Mouse (Mus musculus): ENCODE measurements around the gene Myo5a. TPM values are rescaled to one million over a fixed set of nuclear protein-coding genes. Genes with fewer than 3 reads are reported as not detected.

Gene Myo5a
- polyA plus RNA-seq, 1 experiment from 2014 or later: 18.1 TPM

GRCm38 (mm10) chr9:75041840-75042525 lies 28.8 kb upstream of the Myo5a start:
- Histone ChIP-seq H3K36me3 (peaks cover 43% of the 10 kb centered on the region), H3K4me3 (no peak overlapping the region), H3K27me3 (ENCODE audit: low read depth, poor library complexity, severe bottlenecking) (no peaks in the 10 kb centered on the region), H3K27ac (replicated peaks) (no peak overlapping the region), H3K9me3 (replicated peaks) (no peaks in the 10 kb centered on the region), H3K4me1 (peaks cover 22% of the 10 kb centered on the region)
- DNase-seq (ENCODE audit: low spot score): peak; percentile 1
- 85% methylated on average over 2 of the region's 2 CpGs for WGBS

- Histone ChIP-seq H3K36me3 (peaks cover 53% of the 10 kb centered on the region), H3K9me3 (replicated peaks) (no peaks in the 10 kb centered on the region), H3K4me3 (no peak overlapping the region), H3K4me1 (peaks cover 17% of the 10 kb centered on the region), H3K27ac (replicated peaks) (no peak overlapping the region), H3K27me3 (ENCODE audit: low read depth, poor library complexity, severe bottlenecking) (no peaks in the 10 kb centered on the region)
- DNase-seq (ENCODE audit: low spot score): peak; percentile 3
- 90% methylated on average over 2 of the region's 2 CpGs for WGBS
Observed at GRCm38 (mm10) chr9:75043191-75043590, 27.6 kb upstream of the Myo5a start.

GRCm38 (mm10) chr9:75047079-75047478 lies 23.7 kb upstream of the Myo5a start:
- H3K4me1 ChIP-seq: no peaks in the 10 kb centered on the region
- peaks cover 45% of the 10 kb centered on the region for H3K36me3 ChIP-seq
- no peaks in the 10 kb centered on the region for H3K27me3 ChIP-seq (ENCODE audit: low read depth, poor library complexity, severe bottlenecking)
- no peak for DNase-seq (ENCODE audit: low spot score)
- no peak overlapping the region for H3K4me3 ChIP-seq
- no peaks in the 10 kb centered on the region for H3K9me3 ChIP-seq (replicated peaks)
- H3K27ac ChIP-seq (replicated peaks): no peak overlapping the region

- Histone ChIP-seq H3K27ac (replicated peaks) (no peak overlapping the region), H3K9me3 (replicated peaks) (no peaks in the 10 kb centered on the region), H3K27me3 (ENCODE audit: low read depth, poor library complexity, severe bottlenecking) (no peaks in the 10 kb centered on the region), H3K36me3 (peaks cover 34% of the 10 kb centered on the region), H3K4me1 (no peaks in the 10 kb centered on the region), H3K4me3 (no peak overlapping the region)
- DNase-seq (ENCODE audit: low spot score): peak; percentile 1
- 86% methylated on average over 3 of the region's 3 CpGs for WGBS
Observed at GRCm38 (mm10) chr9:75049100-75049499, 21.7 kb upstream of the Myo5a start.

GRCm38 (mm10) chr9:75050003-75050402 lies 20.8 kb upstream of the Myo5a start:
- WGBS: 47% methylated on average over 3 of the region's 3 CpGs
- peak; percentile 41 for DNase-seq (ENCODE audit: low spot score)

DNA sequence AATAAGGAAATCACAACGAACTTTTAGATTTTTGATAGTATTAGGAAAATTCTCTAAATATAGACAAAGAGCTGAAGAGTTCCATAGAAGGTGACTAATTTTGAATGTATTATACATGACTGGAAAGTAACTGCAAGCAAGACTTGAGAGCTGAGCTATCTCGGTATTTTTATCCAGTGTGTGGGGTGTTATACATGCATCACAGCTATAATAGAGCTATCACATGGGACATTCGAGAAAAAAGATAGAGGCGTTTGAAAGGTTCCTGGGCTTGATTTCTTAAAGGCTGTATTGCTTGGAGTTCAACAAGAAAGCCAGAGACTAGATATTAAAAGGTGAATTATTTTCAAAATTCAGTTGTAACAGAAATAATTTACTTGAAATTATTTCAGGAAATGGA lies 19.0 kb upstream of the Myo5a start:
- H3K4me3 ChIP-seq: no peak overlapping the region
- H3K27me3 ChIP-seq (ENCODE audit: low read depth, poor library complexity, severe bottlenecking): no peaks in the 10 kb centered on the region
- no peaks in the 10 kb centered on the region for H3K9me3 ChIP-seq (replicated peaks)
- H3K4me1 ChIP-seq: no peaks in the 10 kb centered on the region
- 90% methylated on average over 4 of the region's 4 CpGs for WGBS
- no peak for DNase-seq (ENCODE audit: low spot score)
- peaks cover 35% of the 10 kb centered on the region for H3K36me3 ChIP-seq
- no peak overlapping the region for H3K27ac ChIP-seq (replicated peaks)

More at GRCm38 (mm10) chr9:75050003-75050402, 20.8 kb upstream of the Myo5a start:
- Histone ChIP-seq H3K36me3 (peaks cover 37% of the 10 kb centered on the region), H3K27ac (replicated peaks) (no peak overlapping the region), H3K4me3 (no peak overlapping the region), H3K27me3 (ENCODE audit: low read depth, poor library complexity, severe bottlenecking) (no peaks in the 10 kb centered on the region), H3K4me1 (no peaks in the 10 kb centered on the region), H3K9me3 (replicated peaks) (no peaks in the 10 kb centered on the region)

GRCm38 (mm10) chr9:75055046-75055445 lies 15.8 kb upstream of the Myo5a start:
- Histone ChIP-seq H3K27me3 (ENCODE audit: low read depth, poor library complexity, severe bottlenecking) (no peaks in the 10 kb centered on the region), H3K4me3 (no peak overlapping the region), H3K36me3 (peaks cover 55% of the 10 kb centered on the region), H3K27ac (replicated peaks) (no peak overlapping the region), H3K9me3 (replicated peaks) (no peaks in the 10 kb centered on the region), H3K4me1 (no peaks in the 10 kb centered on the region)
- DNase-seq (ENCODE audit: low spot score): no peak
- 95% methylated on average over 5 of the region's 5 CpGs for WGBS

- WGBS: 85% methylated on average over 9 of the region's 9 CpGs
- Histone ChIP-seq H3K36me3 (peaks cover 12% of the 10 kb centered on the region), H3K27me3 (ENCODE audit: low read depth, poor library complexity, severe bottlenecking) (peaks cover 1% of the 10 kb centered on the region), H3K4me3 (no peak overlapping the region), H3K27ac (replicated peaks) (no peak overlapping the region), H3K4me1 (no peaks in the 10 kb centered on the region), H3K9me3 (replicated peaks) (no peaks in the 10 kb centered on the region)
- DNase-seq (ENCODE audit: low spot score): no peak
Observed at GRCm38 (mm10) chr9:75064678-75065331, 6.0 kb upstream of the Myo5a start.

- Histone ChIP-seq H3K9me3 (replicated peaks) (no peaks in the 10 kb centered on the region), H3K4me3 (peak overlapping the region; percentile 89), H3K27me3 (ENCODE audit: low read depth, poor library complexity, severe bottlenecking) (peaks cover 7% of the 10 kb centered on the region), H3K4me1 (peaks cover 26% of the 10 kb centered on the region), H3K36me3 (no peaks in the 10 kb centered on the region), H3K27ac (replicated peaks) (peak overlapping the region; percentile 99)
- WGBS: under 1% methylated on average over 88 of the region's 92 CpGs
- peak; percentile 88 for DNase-seq (ENCODE audit: low spot score)
Observed at GRCm38 (mm10) chr9:75071029-75071705, 352 bp downstream of the Myo5a start.

DNA sequence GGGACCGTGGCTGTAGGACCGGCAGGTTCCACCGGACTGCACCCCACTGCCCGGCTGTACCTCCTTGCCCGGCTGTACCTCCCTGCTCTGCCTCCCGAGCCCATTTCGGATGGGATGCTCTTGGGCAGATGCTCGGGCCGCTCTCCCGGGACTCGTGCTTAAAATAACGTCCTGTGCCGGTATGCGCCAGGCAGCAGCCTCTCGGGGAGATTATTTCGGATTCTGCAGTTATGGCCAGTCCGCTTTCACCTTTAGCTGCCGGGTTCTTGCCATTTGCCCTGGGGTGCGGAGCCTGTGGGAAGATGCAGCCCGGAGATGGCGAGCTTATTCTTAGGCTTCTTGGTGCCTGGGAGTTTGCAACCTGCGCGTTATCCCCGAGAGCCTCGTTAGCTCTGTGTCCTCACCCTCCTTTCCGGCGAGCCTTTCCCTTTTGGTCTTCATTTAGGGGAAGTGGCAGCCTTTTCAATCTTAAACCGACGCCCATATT lies 934 bp downstream of the Myo5a start:
- Histone ChIP-seq H3K4me1 (peaks cover 26% of the 10 kb centered on the region), H3K4me3 (peak overlapping the region; percentile 89), H3K36me3 (no peaks in the 10 kb centered on the region), H3K27me3 (ENCODE audit: low read depth, poor library complexity, severe bottlenecking) (peaks cover 7% of the 10 kb centered on the region), H3K27ac (replicated peaks) (peak overlapping the region; percentile 99), H3K9me3 (replicated peaks) (no peaks in the 10 kb centered on the region)
- WGBS: under 1% methylated on average over 29 of the region's 29 CpGs
- no peak for DNase-seq (ENCODE audit: low spot score)

DNA sequence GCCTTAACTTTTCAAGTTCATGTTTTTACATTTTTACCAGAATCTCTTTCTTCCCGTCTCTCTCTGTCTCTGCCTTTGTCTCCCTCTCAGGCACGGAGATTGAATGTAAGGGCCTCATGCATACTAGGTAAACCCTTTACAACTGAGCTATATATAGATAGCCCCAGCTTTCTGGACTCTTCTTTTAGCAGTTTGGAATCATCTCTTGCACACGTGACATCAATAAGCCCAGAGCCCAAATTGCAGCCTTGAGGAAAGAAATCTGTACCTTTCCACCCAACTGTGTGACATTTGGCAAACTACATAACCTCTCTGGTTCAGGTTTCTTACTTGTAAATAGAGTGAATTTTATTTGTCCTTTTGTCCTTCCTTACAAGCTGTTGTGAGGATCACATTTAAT lies 1.5 kb downstream of the Myo5a start:
- Histone ChIP-seq H3K9me3 (replicated peaks) (no peaks in the 10 kb centered on the region), H3K27ac (replicated peaks) (peak overlapping the region; percentile 99), H3K4me1 (peaks cover 26% of the 10 kb centered on the region), H3K36me3 (no peaks in the 10 kb centered on the region), H3K27me3 (ENCODE audit: low read depth, poor library complexity, severe bottlenecking) (peaks cover 7% of the 10 kb centered on the region), H3K4me3 (peak overlapping the region; percentile 89)
- no peak for DNase-seq (ENCODE audit: low spot score)
- WGBS: 17% methylated on average over 3 of the region's 3 CpGs

- no peak for DNase-seq (ENCODE audit: low spot score)
- Histone ChIP-seq H3K27ac (replicated peaks) (no peak overlapping the region), H3K4me3 (no peak overlapping the region)
Observed at GRCm38 (mm10) chr9:75077191-75077590, 6.4 kb downstream of the Myo5a start.

More at GRCm38 (mm10) chr9:75077191-75077590, 6.4 kb downstream of the Myo5a start:
- Histone ChIP-seq H3K9me3 (replicated peaks) (peaks cover 4% of the 10 kb centered on the region; the same call in 1 of the 2 replicates), H3K27me3 (ENCODE audit: low read depth, poor library complexity, severe bottlenecking) (no peaks in the 10 kb centered on the region), H3K4me1 (peaks cover 13% of the 10 kb centered on the region), H3K36me3 (no peaks in the 10 kb centered on the region)

Data from midbrain, embryonic 10.5 days (tissue).